Mouse (Mus musculus): ENCODE results near the gene Bsn. TPM values are rescaled to one million over a fixed set of nuclear protein-coding genes. Genes with fewer than 3 reads are reported as not detected.
"Not testable (repeated sequence)": the region's sequence is repeated elsewhere in the genome, so short reads cannot be mapped to it uniquely, and the experiment has no call there.

The Bsn gene
- total RNA-seq, 2 experiments from 2014 or later = 139 to 142 TPM

DNA sequence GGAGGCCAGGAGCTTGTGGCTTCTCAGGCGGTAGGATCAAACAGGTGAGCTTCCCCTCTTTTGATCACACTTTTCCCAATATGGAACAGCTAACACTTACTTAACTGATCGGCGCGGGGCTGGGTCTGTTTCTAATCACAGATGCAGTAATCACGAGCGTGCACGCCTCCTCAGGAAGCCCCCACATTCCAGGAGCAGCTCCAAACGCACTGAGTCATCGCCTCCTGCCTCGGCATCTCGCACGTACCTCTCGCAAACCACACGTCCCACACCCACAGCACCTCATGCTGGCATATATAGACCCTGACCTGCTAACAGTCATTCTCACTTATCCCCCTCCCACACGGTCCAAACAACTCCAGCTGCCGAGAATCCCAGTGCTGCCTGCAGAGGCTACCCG, 52.7 kb downstream of the Bsn start:
- intact Hi-C loops (cut with DNase I) = loop anchor here (5.0 kb wide), 1 partner anchor 55 kb away; the partner anchor contains the start of gene Bsn
- DNase-seq (ENCODE audit: extremely low spot score in 1 of 2, low spot score in 2 of 2) = peak; percentile 67 to 74

DNA sequence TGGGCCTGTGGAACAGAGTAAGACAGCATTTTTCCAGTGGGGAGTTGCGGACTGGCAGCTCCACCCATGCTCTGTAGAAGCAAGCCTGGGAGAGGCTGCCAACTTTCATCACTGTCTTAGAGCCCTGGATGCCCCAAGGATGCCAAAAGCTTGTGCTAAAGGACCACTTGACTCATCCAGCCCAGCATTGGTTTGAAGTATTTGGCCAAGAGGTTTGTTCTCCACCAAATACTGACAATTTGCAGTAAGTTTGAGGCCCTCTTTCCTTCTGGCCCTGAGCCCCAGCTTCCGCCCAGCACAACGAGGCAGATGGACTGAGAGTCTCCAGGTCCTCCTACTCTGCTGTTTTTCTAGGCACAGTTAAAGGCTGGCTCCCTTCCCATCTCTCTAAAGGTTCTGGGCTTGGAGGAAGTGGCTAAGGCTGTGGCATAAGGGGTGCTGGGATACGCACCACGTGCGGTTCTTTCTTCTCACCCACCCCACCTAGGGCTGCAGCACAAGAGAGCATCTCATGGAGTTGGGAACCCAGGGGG, 53.2 kb downstream of the Bsn start:
- intact Hi-C loops (cut with DNase I) = loop anchor here (5.0 kb wide), 1 partner anchor 55 kb away; the partner anchor contains the start of gene Bsn
- DNase-seq (ENCODE audit: extremely low spot score in 1 of 2, low spot score in 2 of 2) = peak in 1 of 2 experiments; percentile 64

DNA sequence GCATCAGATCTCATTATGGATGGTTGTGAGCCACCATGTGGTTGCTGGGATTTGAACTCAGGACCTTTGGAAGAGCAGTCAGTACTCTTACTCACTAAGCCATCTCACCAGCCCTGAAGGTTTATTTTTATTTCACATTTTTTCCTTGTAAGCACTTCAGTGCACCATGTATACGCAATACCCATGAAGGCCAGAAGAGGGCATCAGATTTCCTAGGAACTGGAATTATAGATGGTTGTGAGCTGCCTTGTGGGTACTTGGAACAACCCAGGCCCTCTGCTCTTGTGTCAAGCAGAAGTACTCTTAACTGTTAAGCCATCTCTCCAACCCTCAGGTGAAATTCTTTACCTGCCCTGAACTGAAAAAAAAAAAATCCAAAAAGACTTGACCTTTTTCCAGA, 54.0 kb downstream of the Bsn start:
- intact Hi-C loops (cut with DNase I) = loop anchor here (5.0 kb wide), 1 partner anchor 56 kb away; the partner anchor contains the start of gene Bsn
- no peak for DNase-seq (ENCODE audit: extremely low spot score in 1 of 2, low spot score in 2 of 2)

DNA sequence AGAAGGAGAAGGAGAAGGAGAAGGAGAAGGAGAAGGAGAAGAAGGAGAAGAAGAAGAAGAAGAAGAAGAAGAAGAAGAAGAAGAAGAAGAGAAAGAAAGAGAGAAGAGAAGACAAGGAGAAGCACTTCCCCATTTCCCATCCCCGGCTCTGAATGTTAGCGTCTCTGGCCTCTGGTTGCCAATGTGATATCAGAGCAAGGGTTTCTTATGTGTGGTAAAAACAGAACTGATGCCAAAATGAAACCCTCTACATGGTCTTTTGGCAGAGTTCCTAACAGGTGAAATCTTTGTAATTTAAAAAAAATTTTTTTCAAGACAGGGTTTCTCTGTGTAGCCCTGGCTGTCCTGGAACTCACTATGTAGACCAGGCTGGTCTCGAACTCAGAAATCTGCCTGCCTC, 54.5 kb downstream of the Bsn start:
- not testable (repeated sequence) for DNase-seq (ENCODE audit: extremely low spot score in 1 of 2, low spot score in 2 of 2)
- intact Hi-C loops (cut with DNase I) = loop anchor here (5.0 kb wide), 1 partner anchor 57 kb away; the partner anchor contains the start of gene Bsn

DNA sequence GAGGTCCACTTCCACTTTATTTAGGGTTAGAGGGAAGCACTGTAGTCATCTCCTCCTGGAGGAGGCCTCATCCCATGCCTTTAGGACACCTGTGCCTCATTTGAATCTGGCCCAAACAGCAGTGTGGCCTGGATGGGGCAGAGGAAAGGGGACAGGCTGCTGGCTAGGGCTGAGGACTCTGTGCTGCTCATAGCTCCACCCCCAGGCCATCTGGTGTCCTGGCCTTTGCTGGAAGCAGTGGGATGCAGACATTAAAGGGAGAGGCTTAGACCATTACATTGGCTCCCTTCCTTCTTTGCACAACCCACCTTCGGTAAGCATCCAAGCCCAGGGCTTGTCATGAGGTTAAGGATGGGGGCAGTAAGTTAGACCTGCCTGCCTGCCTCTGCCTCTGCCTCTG, 56.7 kb downstream of the Bsn start:
- intact Hi-C loops (cut with DNase I) = no loop called here
- DNase-seq (ENCODE audit: extremely low spot score in 1 of 2, low spot score in 2 of 2) = peak in 1 of 2 experiments; percentile 22

DNA sequence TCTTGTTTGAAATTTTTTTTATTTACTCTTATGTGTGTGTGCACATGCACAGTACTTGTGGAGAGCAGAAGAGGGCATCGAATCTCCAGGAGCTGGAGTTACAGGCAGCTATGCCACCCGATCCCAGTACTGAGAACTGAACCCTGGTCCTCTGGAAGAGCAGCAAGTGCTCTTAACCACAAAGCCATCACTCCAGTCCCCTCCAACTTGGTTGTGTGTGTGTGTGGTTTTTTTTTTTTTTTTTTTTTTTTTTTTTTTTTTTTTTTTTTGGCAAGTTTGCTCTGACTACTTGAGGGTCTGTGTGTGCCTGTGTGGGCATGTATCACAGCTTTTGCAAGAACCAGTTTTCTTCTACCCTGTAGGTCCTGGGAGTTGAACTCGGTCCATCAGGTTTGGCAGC, 57.8 kb downstream of the Bsn start:
- intact Hi-C loops (cut with DNase I) = no loop called here
- no peak for DNase-seq (ENCODE audit: extremely low spot score in 1 of 2, low spot score in 2 of 2)

DNA sequence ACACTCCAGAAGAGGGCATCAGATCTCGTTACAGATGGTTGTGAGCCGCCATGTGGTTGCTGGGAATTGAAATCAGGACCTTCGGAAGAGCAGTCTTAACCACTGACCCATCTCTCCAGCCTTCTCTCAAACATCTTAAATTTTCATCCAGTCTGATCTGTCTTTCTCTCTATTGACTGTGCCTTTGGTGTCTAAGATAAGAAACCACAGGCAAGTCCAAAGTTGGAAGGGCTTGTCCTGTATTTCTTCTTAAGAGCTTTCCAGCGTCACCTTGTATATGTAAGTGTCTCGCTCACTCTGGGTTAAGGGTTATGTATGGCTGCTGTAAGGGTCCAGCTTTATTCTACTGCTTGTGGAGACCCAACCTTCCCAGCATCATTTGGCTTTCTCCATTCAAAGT, 58.7 kb downstream of the Bsn start:
- DNase-seq (ENCODE audit: extremely low spot score in 1 of 2, low spot score in 2 of 2) = no peak
- intact Hi-C loops (cut with DNase I) = no loop called here

DNA sequence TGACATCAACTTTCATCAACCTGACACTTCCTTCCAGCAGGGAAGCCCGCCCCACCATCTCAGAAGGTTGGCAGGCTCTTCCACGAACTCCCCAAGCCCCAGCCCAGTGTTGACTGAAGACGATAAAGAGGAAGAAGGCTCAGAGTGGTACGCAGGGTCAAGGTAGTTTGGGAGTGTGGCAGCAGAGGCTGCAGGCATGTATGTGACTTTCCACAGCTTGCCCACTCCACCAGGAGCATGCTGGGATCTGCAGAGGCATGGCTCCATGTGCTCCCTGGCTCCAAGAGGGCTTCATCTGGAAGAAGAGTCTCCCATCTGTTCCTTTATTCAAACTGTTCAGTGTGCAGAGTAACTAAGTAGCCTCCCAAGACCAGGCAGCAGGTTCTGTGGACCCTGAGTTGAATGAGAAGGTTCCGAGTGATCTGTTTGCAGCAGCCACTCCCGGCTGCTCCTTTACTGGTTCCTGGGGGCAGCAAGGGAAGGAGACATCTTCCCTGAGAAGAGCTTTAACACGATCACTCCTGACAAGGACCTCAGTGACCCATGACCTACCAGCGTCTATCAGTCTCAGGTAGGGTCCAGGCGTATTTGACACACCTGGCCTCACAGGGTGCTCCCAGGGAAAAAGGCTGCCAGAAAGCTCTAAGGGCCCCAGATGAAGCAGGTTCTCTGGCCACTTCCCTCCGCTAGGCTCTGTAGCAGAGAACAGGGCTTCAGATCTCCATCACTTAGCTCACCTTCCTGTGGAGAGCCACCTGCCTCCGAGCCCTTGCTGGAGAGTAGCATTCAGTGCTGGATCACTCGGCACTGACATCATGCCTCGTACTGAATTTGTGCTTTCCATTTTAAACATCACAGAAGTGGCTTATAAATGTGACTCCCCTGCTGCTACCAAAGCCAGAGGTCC, 60.9 kb downstream of the Bsn start:
- DNase-seq (ENCODE audit: extremely low spot score in 1 of 2, low spot score in 2 of 2) = no peak
- intact Hi-C loops (cut with DNase I) = no loop called here

DNA sequence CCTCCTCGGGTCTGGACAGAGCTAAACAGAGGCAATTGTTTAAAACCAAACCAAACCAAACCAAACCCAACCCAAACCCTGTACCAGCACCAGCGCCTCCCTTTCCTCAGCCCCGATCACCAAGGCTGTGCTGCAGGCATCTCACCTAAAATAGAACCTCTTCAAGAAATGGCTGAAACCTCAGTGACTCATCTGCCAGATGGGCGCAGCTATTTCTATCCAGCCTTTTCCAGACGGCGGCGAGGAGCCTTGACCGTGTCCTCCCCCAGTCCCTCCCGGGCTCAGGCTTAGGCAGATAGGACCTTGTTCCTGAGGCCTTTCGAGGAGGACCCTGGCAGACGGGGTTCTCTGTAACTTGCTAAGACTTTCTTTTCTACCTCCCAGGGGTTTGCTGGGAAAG, 61.9 kb downstream of the Bsn start:
- intact Hi-C loops (cut with DNase I) = no loop called here
- DNase-seq (ENCODE audit: extremely low spot score in 1 of 2, low spot score in 2 of 2) = peak in 1 of 2 experiments; percentile 44

DNA sequence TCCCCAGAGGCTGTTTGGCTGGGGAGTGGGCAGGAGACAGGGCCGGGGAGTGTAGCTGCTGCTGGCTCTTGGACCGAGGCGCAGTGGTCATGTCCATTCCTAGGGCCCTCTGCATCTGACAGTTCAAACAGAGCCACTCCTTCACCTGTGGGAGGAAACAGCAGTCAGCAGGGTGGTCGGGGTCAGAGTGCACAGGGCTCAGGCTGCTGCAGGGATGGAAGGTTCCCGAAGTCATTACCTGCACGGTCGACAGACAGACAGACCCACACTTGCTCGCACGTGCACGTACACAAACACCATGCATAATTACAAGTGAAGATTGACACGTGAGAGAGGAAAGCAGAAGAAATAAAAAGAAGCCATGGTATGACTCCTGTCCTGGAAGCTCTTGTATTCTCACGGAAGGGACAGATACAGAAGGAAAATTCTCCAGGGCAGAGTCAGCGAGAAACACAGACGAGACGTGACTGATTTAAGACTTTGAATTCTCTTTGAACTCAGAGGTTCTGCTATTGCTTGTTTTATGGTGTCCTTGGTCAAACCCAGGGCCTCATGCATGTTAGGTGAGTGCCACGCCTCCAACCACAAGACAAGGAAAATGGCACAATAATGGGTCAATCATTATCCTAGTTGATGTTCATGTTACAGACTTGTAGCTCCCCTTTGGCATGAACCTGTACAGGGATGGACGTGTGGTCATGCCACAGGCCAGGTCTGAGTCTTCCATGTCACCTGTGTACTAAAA, 63.6 kb downstream of the Bsn start:
- intact Hi-C loops (cut with DNase I) = no loop called here
- DNase-seq (ENCODE audit: extremely low spot score in 1 of 2, low spot score in 2 of 2) = no peak

DNA sequence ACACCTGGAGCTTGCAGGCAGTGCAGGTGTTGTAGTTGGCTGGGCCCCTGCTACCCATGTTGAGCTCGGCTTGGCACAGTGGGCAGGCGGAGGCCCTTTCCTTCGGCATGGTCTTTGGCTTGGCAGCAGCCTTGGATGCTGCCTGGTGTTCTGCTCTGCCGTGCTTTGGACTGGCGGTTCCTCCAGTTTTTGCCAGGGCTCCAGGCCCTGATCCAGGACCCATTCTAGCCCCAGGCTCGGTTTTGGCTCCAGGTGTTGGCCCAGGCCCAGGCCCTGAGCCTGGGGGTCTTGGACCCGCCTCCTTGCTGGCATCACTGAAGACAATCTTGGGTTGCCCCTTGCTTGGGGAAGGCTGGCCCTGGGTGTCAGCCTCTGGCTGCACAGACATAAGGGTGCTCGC, 64.5 kb downstream of the Bsn start:
- intact Hi-C loops (cut with DNase I) = no loop called here

DNA sequence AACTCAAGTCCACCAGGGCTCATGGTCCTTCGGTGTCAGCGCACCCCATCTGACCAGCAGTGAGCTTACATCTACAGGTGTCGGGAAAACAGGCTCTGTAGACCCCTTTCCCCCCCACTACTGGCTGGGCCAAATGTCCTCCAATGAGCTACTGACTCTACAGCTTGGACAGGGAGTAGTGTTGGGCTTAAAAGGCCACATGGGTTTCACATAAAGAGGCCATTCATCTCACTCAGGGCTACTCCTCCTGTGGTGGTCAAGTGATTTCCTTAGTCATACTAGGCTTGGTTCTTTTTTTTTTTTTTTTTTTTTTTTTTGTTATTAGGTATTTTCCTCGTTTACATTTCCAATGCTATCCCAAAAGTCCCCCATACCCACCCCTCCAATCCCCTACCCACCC, 66.3 kb downstream of the Bsn start:
- no peak for DNase-seq (ENCODE audit: extremely low spot score in 1 of 2, low spot score in 2 of 2)
- intact Hi-C loops (cut with DNase I) = no loop called here

More for the DNA sequence above, 64.5 kb downstream of the Bsn start:
- no peak for DNase-seq (ENCODE audit: extremely low spot score in 1 of 2, low spot score in 2 of 2)

DNA sequence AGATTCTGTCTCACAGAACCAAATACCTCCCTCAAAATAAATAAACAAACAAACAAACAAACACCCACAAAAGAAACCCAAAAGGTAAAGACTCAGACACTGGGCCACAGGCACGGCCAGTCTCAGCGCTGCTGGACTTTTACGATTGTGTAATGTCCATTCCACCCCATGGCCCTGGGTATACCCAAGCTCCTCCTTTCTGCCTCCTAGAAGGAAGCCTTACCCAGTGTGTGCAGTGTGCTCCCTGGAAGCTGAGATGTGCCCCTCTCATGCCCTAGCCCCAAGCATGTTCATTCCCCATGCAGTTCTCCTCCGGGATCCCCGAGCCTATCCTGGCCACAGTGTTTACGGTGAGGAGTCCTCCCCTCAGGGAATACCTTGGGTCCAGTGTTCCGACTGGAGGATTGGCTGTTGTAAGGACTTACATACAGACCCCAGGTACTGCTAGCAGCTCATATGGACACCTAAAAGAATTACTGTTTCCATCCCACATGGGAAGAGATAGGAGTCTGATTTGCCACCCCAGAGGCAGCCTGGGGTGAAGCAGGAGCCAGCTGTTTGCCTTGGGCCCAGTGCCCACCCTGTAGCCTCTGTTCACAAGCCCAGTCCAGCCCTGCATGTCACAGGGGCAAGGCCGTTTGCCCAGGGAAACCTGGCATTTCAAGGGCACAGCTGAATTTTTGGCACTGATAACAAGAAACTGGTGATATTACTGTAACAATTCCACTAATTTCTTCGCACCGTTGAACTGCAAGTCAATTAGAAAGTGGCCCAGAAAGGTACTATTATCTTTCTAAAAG, 68.8 kb downstream of the Bsn start:
- DNase-seq (ENCODE audit: extremely low spot score in 1 of 2, low spot score in 2 of 2) = no peak

DNA sequence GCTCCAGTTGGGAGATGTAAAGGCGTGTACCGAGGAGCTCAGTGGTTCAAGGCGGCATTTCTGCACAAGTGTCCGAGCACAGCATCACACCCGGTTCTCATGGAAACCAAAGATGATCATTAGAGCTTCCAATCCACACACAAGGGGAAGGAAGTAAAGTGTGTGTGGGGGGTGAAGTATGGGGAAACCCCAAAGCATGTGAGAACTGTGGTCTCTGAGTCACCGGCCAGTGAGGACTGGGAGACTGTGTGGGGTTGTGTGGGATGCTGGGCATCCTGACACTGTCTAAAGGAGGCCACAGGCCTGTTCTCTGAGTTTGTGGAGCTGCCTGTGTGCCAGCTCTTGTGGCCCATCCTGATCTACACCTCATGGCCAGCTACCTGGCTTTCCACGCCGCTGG, 69.5 kb downstream of the Bsn start:
- intact Hi-C loops (cut with DNase I) = no loop called here
- no peak for DNase-seq (ENCODE audit: extremely low spot score in 1 of 2, low spot score in 2 of 2)

More for the DNA sequence above, 68.8 kb downstream of the Bsn start:
- intact Hi-C loops (cut with DNase I) = no loop called here

DNA sequence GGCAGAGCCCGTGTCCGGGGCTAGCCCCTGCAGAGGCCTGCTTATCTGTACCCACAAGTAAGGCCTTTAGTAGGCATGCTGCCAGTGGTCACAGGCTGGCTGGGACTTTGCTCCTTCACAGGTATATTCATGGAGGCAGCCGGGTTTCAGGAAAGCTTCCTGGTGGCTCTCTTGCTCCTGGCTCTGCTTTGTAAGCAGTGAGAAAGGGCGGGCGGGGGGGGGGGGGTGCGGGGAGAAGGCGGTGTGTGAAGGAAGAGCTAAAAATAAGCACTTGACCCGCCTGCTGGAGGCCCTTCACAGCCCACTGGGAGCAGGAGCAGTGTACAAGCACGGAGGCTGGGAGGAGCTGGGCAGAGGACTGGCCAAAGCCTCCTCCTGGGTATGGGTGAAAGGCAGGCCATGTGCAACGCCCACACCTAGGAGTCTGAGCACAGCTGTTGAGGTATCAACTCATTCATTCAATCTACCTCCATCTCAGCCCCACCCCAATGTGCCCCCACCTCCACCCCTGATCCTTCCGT, 70.2 kb downstream of the Bsn start:
- intact Hi-C loops (cut with DNase I) = no loop called here

DNA sequence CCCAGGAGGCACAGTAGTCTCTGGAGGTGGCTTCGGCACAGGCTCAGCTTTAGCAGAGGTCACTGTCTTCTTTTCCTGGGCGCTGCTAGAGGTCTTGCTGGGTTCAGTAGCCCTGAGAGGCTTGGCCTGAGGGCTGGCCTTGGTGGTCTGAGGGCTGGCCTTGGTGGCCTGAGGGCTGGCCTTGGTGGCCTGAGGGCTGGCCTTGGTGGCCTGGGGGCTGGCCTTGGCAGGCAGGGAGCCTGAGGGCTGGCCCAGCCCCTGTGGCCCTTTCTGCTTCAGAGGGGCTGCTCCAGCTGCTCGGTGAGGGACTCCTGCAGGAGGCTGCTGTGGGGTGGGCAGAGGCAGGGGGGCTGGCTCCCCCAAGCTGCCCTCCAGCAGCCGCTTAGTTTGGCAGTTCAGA, 73.0 kb downstream of the Bsn start:
- intact Hi-C loops (cut with DNase I) = no loop called here
- no peak for DNase-seq (ENCODE audit: extremely low spot score in 1 of 2, low spot score in 2 of 2)

More for the DNA sequence above, 70.2 kb downstream of the Bsn start:
- DNase-seq (ENCODE audit: extremely low spot score in 1 of 2, low spot score in 2 of 2) = no peak

DNA sequence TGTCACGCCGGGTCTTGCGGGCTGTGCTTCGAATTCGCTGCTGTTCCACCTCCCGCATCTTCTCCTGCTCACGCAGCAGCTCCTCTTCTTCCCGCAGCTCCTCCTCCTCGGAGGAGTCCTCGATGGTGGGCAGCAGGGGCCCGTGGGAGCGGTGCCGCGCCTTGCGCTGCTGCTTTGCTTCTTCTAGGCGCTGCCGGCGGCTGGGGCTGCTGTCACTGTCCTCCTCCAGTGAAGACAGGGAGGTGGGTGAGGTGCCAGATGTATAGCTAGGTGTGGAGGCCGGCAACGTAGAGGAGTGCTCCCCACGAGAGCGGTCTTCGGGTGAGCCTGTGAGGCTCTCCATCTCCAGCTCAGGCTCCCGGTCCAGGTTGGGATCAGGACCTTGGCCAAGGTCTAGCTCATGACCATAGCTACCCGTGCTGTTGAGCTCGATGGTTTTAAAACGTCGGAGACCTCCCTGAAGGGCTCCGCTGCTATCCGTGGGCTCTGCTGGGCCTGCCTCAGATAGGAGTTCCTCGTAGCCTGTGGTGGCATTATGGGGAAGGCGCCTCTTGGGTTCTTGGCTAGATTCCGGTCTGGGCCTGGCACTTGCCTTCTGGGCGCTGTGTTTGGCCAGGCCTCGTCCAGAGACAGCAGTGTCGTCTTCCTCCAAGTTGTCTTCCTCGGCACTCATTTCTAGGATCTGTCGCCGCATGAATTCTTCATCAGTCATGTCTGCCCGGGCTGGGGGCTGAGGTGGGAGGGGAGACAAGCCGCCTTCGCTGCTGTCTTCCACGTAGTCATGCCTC, 74.7 kb downstream of the Bsn start:
- DNase-seq (ENCODE audit: extremely low spot score in 1 of 2, low spot score in 2 of 2) = no peak
- intact Hi-C loops (cut with DNase I) = no loop called here

All from left cerebral cortex, postnatal 10 days (tissue).